Mouse (Mus musculus) small intestine, adult 2 months (tissue): ENCODE measurements around the gene Rapgef3.

Source experiments
- CTCF ChIP-seq: fragments of 200-500 bp; IDR thresholded peaks from 2 replicates; pipeline ENCODE4 v1.5.1; 2012; ENCODE audit warnings: low read depth, mild to moderate bottlenecking, control low read depth, inconsistent platforms, low read length, moderate library complexity, mixed read lengths; ENCODE audit not compliant: insufficient replicate concordance, insufficient read length; ENCODE audit errors: extremely low read depth
- POLR2A ChIP-seq: fragments of 200-500 bp; IDR thresholded peaks from 2 replicates; pipeline ENCODE4 v1.6.1; 2012; ENCODE audit warnings: low read depth, mild to moderate bottlenecking, control low read depth, inconsistent platforms, low read length, moderate library complexity

DNA sequence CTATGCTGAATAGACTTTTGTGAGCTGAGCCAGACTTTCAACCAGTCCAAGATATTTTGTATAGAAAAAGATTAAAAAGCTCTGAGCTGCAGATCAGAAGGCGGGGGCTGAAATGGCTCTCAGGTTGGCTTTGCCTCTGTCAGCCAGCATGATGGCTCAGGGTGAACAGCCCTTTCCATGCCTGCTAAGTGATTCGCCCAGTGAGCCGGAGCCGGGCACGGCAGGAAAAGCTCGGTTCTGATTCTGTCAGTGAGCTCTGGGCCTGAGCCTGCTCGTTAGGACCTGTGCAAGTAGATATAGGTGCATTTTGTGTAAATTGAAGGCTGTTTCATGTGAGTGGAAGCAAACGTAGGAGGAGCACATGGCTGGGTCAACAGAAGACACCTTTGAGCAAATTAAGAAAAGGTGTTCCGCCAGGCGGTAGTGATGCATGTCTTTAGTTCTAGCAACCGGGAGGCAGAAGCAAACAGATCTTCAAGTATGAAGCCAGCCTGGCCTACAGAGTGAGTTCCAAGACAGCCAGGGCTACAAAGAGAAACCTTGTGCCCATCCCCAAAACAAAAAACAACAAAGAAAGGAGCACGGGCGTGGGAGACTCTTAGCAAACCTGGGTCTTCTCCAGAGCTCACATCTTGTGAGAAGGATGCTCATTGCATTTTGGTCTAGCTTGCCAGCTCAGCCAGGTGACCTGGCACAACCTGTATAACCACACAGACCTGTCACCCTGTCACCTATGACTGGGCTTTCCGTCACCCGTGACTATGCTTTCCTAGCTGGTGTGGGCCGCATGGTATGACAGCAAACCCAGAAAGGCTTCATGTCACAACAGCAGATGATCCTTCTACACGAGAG, 43.2 kb downstream of the Rapgef3 start:
- TF ChIP-seq CTCF (no peak), POLR2A (no peak)
